Mouse (Mus musculus): ENCODE measurements around the gene Nsun2. TPM values are rescaled to one million over a fixed set of nuclear protein-coding genes. Genes with fewer than 3 reads are reported as not detected.

The Nsun2 gene
- polyA plus RNA-seq, 1 experiment: 74.1 TPM

DNA sequence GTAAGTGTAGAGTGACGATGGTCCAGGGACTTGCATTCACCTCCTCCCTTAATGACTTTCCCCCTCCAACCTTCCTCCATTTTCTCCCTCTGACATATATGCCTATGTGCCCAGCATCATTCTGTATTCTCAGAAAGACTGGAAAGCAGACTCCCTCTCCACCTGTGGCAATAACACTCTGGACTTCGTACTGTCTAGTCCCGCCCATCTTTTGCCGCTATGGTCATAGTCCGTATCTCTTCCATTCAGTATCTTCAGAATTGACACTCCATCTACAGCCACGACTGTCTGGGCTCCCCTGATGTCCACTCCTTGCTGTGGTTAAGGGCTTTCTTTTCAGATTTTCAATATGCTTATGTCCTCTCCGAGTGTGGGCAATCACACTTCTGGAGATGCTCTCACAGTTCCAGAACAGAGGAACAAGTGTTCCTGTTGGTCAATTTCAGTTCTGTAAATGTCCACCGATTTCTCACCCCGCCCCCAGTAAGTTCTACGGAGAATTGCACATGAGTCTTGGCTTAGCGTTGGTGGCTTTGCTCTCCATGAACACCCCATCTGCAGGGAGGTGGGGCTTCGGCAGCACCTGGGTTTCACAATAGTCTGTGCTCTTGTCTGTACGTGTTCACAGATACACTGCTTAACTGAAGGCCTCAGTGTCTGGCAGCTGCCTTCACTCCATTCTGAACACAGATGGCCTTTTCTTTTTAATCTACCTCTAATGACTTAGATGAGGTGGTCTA lies 111.1 kb downstream of the Nsun2 start:
- no peak overlapping the region for H3K4me3 ChIP-seq (ENCODE audit: control insufficient read depth, insufficient read depth, low read length)
- TF ChIP-seq CTCF (IDR thresholded peaks at IDR 0.05; ENCODE audit: borderline replicate concordance, control insufficient read depth, extremely low read depth, insufficient read depth, low read length, poor library complexity): no peak
- no peak for TF ChIP-seq POLR2A (IDR thresholded peaks at IDR 0.05; ENCODE audit: control insufficient read depth, extremely low read depth, insufficient read depth, low read length, poor library complexity)
- no peaks in the 10 kb centered on the region for H3K27me3 ChIP-seq (ENCODE audit: control insufficient read depth, insufficient read depth, low read length)
- H3K36me3 ChIP-seq (ENCODE audit: control insufficient read depth, insufficient read depth, low read length): no peaks in the 10 kb centered on the region
- 86% methylated on average over 13 of the region's 13 CpGs for WGBS
- no peak for DNase-seq
- no peak overlapping the region for H3K27ac ChIP-seq (ENCODE audit: control insufficient read depth, insufficient read depth, low read length)
- H3K4me1 ChIP-seq (replicated peaks; ENCODE audit: control insufficient read depth, insufficient read depth, low read length): no peaks in the 10 kb centered on the region

DNA sequence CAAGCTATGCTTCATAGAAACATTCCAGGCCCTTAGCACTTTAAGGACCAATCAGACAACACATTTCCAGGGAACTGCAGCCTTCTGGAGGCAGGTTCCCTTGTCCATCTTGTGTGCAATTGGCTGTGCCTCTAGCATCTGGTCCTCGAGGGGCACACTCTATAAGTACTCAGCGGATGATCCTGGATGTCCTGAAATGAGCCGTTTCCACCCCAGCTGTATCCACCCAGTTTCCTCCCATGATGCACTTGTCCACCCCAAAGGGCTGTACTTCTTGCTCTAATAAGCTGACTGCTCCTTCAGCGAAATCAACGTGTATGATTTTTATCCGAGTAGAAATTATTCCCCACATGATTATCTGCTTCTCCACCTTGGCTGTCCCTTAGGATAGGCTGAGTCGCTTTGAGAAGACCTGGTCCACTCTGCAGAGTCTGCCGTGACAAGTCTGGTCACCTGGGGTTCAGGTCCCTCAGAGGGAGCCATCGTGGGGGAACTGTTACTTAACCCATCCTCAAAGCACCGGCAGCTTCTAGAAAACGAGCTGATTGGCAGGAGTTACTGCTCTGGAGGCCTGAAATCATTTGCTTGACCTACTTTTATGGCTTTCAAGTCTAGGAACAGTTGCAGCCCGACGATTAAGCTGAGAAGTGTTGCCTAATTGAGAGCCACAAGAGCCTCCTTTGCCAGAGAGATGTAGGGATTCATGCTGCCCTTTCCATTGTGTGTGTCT lies 112.3 kb downstream of the Nsun2 start:
- 68% methylated on average over 13 of the region's 13 CpGs for WGBS
- H3K4me1 ChIP-seq (replicated peaks; ENCODE audit: control insufficient read depth, insufficient read depth, low read length): no peaks in the 10 kb centered on the region
- DNase-seq: no peak
- no peak overlapping the region for H3K4me3 ChIP-seq (ENCODE audit: control insufficient read depth, insufficient read depth, low read length)
- no peaks in the 10 kb centered on the region for H3K27me3 ChIP-seq (ENCODE audit: control insufficient read depth, insufficient read depth, low read length)
- no peaks in the 10 kb centered on the region for H3K36me3 ChIP-seq (ENCODE audit: control insufficient read depth, insufficient read depth, low read length)
- H3K27ac ChIP-seq (ENCODE audit: control insufficient read depth, insufficient read depth, low read length): no peak overlapping the region
- TF ChIP-seq CTCF (IDR thresholded peaks at IDR 0.05; ENCODE audit: borderline replicate concordance, control insufficient read depth, extremely low read depth, insufficient read depth, low read length, poor library complexity) (no peak), POLR2A (IDR thresholded peaks at IDR 0.05; ENCODE audit: control insufficient read depth, extremely low read depth, insufficient read depth, low read length, poor library complexity) (no peak)

GRCm38 (mm10) chr13:69646481-69646880 lies 112.9 kb downstream of the Nsun2 start:
- no peaks in the 10 kb centered on the region for H3K36me3 ChIP-seq (ENCODE audit: control insufficient read depth, insufficient read depth, low read length)
- no peak for DNase-seq

GRCm38 (mm10) chr13:69654508-69654907 lies 121.0 kb downstream of the Nsun2 start:
- TF ChIP-seq CTCF (IDR thresholded peaks at IDR 0.05; ENCODE audit: borderline replicate concordance, control insufficient read depth, extremely low read depth, insufficient read depth, low read length, poor library complexity): no peak
- TF ChIP-seq POLR2A (IDR thresholded peaks at IDR 0.05; ENCODE audit: control insufficient read depth, extremely low read depth, insufficient read depth, low read length, poor library complexity): no peak
- WGBS: 71% methylated on average over 3 of the region's 3 CpGs
- Histone ChIP-seq H3K36me3 (ENCODE audit: control insufficient read depth, insufficient read depth, low read length) (no peaks in the 10 kb centered on the region), H3K27ac (ENCODE audit: control insufficient read depth, insufficient read depth, low read length) (no peak overlapping the region), H3K27me3 (ENCODE audit: control insufficient read depth, insufficient read depth, low read length) (no peaks in the 10 kb centered on the region), H3K4me1 (replicated peaks; ENCODE audit: control insufficient read depth, insufficient read depth, low read length) (no peaks in the 10 kb centered on the region), H3K4me3 (ENCODE audit: control insufficient read depth, insufficient read depth, low read length) (no peak overlapping the region)
- DNase-seq: no peak

More at GRCm38 (mm10) chr13:69646481-69646880, 112.9 kb downstream of the Nsun2 start:
- TF ChIP-seq POLR2A (IDR thresholded peaks at IDR 0.05; ENCODE audit: control insufficient read depth, extremely low read depth, insufficient read depth, low read length, poor library complexity) (no peak), CTCF (IDR thresholded peaks at IDR 0.05; ENCODE audit: borderline replicate concordance, control insufficient read depth, extremely low read depth, insufficient read depth, low read length, poor library complexity) (no peak)
- WGBS: 93% methylated on average over 9 of the region's 9 CpGs
- H3K27me3 ChIP-seq (ENCODE audit: control insufficient read depth, insufficient read depth, low read length): no peaks in the 10 kb centered on the region
- H3K27ac ChIP-seq (ENCODE audit: control insufficient read depth, insufficient read depth, low read length): no peak overlapping the region
- no peak overlapping the region for H3K4me3 ChIP-seq (ENCODE audit: control insufficient read depth, insufficient read depth, low read length)
- no peaks in the 10 kb centered on the region for H3K4me1 ChIP-seq (replicated peaks; ENCODE audit: control insufficient read depth, insufficient read depth, low read length)

GRCm38 (mm10) chr13:69672121-69672520 lies 138.6 kb downstream of the Nsun2 start:
- Histone ChIP-seq H3K4me1 (replicated peaks; ENCODE audit: control insufficient read depth, insufficient read depth, low read length) (no peaks in the 10 kb centered on the region), H3K36me3 (ENCODE audit: control insufficient read depth, insufficient read depth, low read length) (no peaks in the 10 kb centered on the region), H3K27me3 (ENCODE audit: control insufficient read depth, insufficient read depth, low read length) (no peaks in the 10 kb centered on the region), H3K27ac (ENCODE audit: control insufficient read depth, insufficient read depth, low read length) (no peak overlapping the region), H3K4me3 (ENCODE audit: control insufficient read depth, insufficient read depth, low read length) (no peak overlapping the region)
- DNase-seq: no peak
- WGBS: 82% methylated on average over 5 of the region's 5 CpGs
- TF ChIP-seq POLR2A (IDR thresholded peaks at IDR 0.05; ENCODE audit: control insufficient read depth, extremely low read depth, insufficient read depth, low read length, poor library complexity) (no peak), CTCF (IDR thresholded peaks at IDR 0.05; ENCODE audit: borderline replicate concordance, control insufficient read depth, extremely low read depth, insufficient read depth, low read length, poor library complexity) (no peak)

DNA sequence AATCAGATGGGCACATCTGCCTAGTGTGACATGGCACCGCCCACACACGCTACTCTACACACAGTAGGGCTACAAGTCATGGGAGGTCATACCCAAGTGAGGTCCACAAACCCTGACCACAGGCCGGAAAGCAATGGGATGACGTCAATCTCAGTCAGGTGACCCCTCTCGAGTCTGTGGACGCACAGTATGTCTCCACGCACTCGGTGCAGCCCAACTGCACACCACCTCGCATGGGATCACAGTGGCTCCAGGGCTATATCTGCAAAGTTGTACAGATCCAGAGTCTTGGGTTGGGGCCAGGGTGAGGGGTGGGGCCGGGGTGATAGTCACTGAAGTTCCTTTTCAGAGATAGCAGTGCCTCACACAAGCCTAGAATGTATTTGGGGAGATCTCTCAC lies 139.0 kb downstream of the Nsun2 start:
- Histone ChIP-seq H3K27me3 (ENCODE audit: control insufficient read depth, insufficient read depth, low read length) (no peaks in the 10 kb centered on the region), H3K4me1 (replicated peaks; ENCODE audit: control insufficient read depth, insufficient read depth, low read length) (no peaks in the 10 kb centered on the region), H3K27ac (ENCODE audit: control insufficient read depth, insufficient read depth, low read length) (no peak overlapping the region), H3K36me3 (ENCODE audit: control insufficient read depth, insufficient read depth, low read length) (no peaks in the 10 kb centered on the region), H3K4me3 (ENCODE audit: control insufficient read depth, insufficient read depth, low read length) (no peak overlapping the region)
- TF ChIP-seq CTCF (IDR thresholded peaks at IDR 0.05; ENCODE audit: borderline replicate concordance, control insufficient read depth, extremely low read depth, insufficient read depth, low read length, poor library complexity) (no peak), POLR2A (IDR thresholded peaks at IDR 0.05; ENCODE audit: control insufficient read depth, extremely low read depth, insufficient read depth, low read length, poor library complexity) (no peak)
- no peak for DNase-seq
- WGBS: 94% methylated on average over 10 of the region's 10 CpGs
